Comparison of ENCODE assay signal across 8 mouse cellular contexts in genomic region chr2:3799767-3800554, GRCm38 (mm10).
DNase-seq lines count a peak whose midpoint lies in the region; ATAC-seq and TF ChIP-seq lines count a peak whose summit lies in the region.

No protein-coding gene starts in this region.

- H3K9me3 ChIP-seq in midbrain, postnatal 0 days (ENCODE audit: low read length), result no peaks in the 10 kb centered on the region
- H3K9me3 ChIP-seq in stomach, embryonic 15.5 days, result no peaks in the 10 kb centered on the region

- H3K9ac ChIP-seq in midbrain, postnatal 0 days (replicated peaks; ENCODE audit: low read length, poor library complexity, severe bottlenecking), result no peak overlapping the region
- H3K9ac ChIP-seq in stomach, embryonic 15.5 days, result no peak overlapping the region

- WGBS in kidney, adult 2 months, result 6% methylated on average over 18 of the region's 18 CpGs
- WGBS in midbrain, postnatal 0 days, result 9% methylated on average over 18 of the region's 18 CpGs
- WGBS in stomach, embryonic 15.5 days, result 12% methylated on average over 18 of the region's 18 CpGs

- H3K4me1 ChIP-seq in kidney, adult 2 months (ENCODE audit: control insufficient read depth, insufficient read depth, low read length), result no peaks in the 10 kb centered on the region
- H3K4me1 ChIP-seq in midbrain, postnatal 0 days (ENCODE audit: insufficient read depth, low read length), result no peaks in the 10 kb centered on the region
- 0 out of 2 replicates have a peak, but pooled peaks cover 3% of the 10 kb centered on the region for H3K4me1 ChIP-seq in stomach, embryonic 15.5 days

- peak; percentile 80 for TF ChIP-seq CTCF in Patski (IDR thresholded peaks at IDR 0.05)
- TF ChIP-seq CTCF in kidney, adult 2 months (conservative IDR thresholded peaks at IDR 0.05; ENCODE audit: insufficient read depth, insufficient read length, low read depth, low read length), result peak; percentile 63
- TF ChIP-seq CTCF in midbrain, postnatal 0 days (IDR thresholded peaks at IDR 0.05), result peak; percentile 84

- DNase-seq in 416B (ENCODE audit: low read depth) (peak; percentile 72), Patski (ENCODE audit: low read depth, low spot score) (no peak), liver (peak; percentile 39)
- DNase-seq in heart, adult 8-10 months (ENCODE audit: low spot score), result peak; percentile 26
- peak; percentile 63 for DNase-seq in kidney, adult 2 months
- peak; percentile 75 for DNase-seq in midbrain, postnatal 0 days (ENCODE audit: low spot score)

- in situ Hi-C loops in Patski (cut with MboI; ENCODE audit: low pct_unique_long_range_greater_than_20kb), result loop anchor here (5.0 to 25.0 kb wide), 3 partner anchors 253 to 837 kb away; no protein-coding TSS in a partner anchor

- TF ChIP-seq POLR2A in kidney, adult 2 months (IDR thresholded peaks at IDR 0.05; ENCODE audit: low read depth, low read length), result no peak

- H3K4me3 ChIP-seq in kidney, adult 2 months (ENCODE audit: insufficient read depth, low read depth, low read length), result peak overlapping the region; percentile 9
- H3K4me3 ChIP-seq in midbrain, postnatal 0 days (ENCODE audit: low read depth, low read length), result peak overlapping the region; percentile 18; the same call in 1 of the 2 replicates
- peak overlapping the region; percentile 34 for H3K4me3 ChIP-seq in stomach, embryonic 15.5 days (replicated peaks)

- no peaks in the 10 kb centered on the region for H3K36me3 ChIP-seq in kidney, adult 2 months (ENCODE audit: control insufficient read depth, insufficient read depth, low read length)
- no peaks in the 10 kb centered on the region for H3K36me3 ChIP-seq in midbrain, postnatal 0 days (ENCODE audit: insufficient read depth, low read length)
- no peaks in the 10 kb centered on the region for H3K36me3 ChIP-seq in stomach, embryonic 15.5 days

- H3K27ac ChIP-seq in kidney, adult 2 months (ENCODE audit: insufficient read depth, low read depth, low read length), result no peak overlapping the region
- H3K27ac ChIP-seq in midbrain, postnatal 0 days (ENCODE audit: low read depth, low read length), result no peak overlapping the region
- no peak overlapping the region for H3K27ac ChIP-seq in stomach, embryonic 15.5 days

- no peak for ATAC-seq in Patski
- peak; percentile 90 for ATAC-seq in common myeloid progenitor, adult 5-6 weeks (replicated peaks; ENCODE audit: low read depth, poor library complexity, severe bottlenecking)
- ATAC-seq in midbrain, postnatal 0 days (ENCODE audit: low FRiP score), result peak; percentile 72; the same call in 1 of the 2 replicates
- ATAC-seq in stomach, embryonic 15.5 days (ENCODE audit: insufficient read depth, low FRiP score, low read depth), result peak; percentile 65

- CTCF ChIA-PET in Patski (lab: Charles Lee), result interaction anchor here (0.7 to 2.3 kb wide), 14 partner anchors 9 to 1064 kb away, joined by 3 to 15 read pairs (median 4); no protein-coding TSS in a partner anchor

- no peaks in the 10 kb centered on the region for H3K27me3 ChIP-seq in Patski
- no peaks in the 10 kb centered on the region for H3K27me3 ChIP-seq in kidney, adult 2 months (replicated peaks; ENCODE audit: control insufficient read depth, insufficient read depth, low read length)
- no peaks in the 10 kb centered on the region for H3K27me3 ChIP-seq in midbrain, postnatal 0 days (ENCODE audit: insufficient read depth, low read length)
- no peaks in the 10 kb centered on the region for H3K27me3 ChIP-seq in stomach, embryonic 15.5 days (replicated peaks)

- peak overlapping the region; percentile 49 for H3K4me2 ChIP-seq in midbrain, postnatal 0 days (ENCODE audit: low read depth, low read length, poor library complexity, severe bottlenecking)
- H3K4me2 ChIP-seq in stomach, embryonic 15.5 days, result peak overlapping the region; percentile 65

- POLR2A ChIA-PET in Patski (lab: Charles Lee), result no interaction called here
